ENCODE assay signal across 8 mouse cellular contexts in the genomic region with DNA sequence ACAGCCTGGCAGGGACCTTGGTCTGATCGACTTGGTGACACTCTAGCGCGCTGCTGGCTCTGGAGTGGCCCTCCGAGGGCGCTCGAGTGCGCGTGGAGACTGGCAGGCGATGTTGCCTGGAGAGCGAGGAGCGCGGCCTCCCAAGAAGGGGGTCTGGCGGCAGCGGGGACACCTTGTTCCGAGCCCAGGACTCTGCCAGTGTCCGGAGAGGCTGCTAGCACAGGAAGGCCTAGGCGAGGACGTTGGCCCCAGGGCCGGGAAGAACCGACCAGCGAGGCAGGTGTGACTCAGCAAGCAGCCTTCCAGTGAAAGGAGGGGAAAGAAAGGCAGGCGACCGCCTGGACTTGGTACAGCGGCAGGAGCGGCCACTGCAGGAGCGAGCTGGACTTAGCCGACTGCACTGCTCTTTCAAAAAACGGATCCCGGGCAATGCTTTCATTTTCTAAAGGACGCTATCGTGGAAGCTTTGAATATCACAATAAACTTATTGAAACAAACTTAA. TPM values are rescaled to one million over a fixed set of nuclear protein-coding genes. Genes with fewer than 3 reads are reported as not detected.
DNase-seq lines count a peak whose midpoint lies in the region; ATAC-seq lines count a peak whose summit lies in the region.

No protein-coding gene starts in this region.

- WGBS in intestine, embryonic 16.5 days = under 1% methylated on average over 31 of the region's 31 CpGs

- H3K4me1 ChIP-seq in intestine, embryonic 16.5 days (ENCODE audit: control insufficient read depth, insufficient read depth, low read length) = peaks cover 25% of the 10 kb centered on the region

- intact Hi-C loops in left cerebral cortex, postnatal 36 days (cut with DNase I) = loop anchor here (2.0 to 5.0 kb wide), 5 partner anchors 84 to 244 kb away; no protein-coding TSS in a partner anchor

- peak overlapping the region; percentile 75 for H3K4me3 ChIP-seq in intestine, embryonic 16.5 days (ENCODE audit: low read length)

- no peaks in the 10 kb centered on the region for H3K9me3 ChIP-seq in intestine, embryonic 16.5 days (ENCODE audit: control insufficient read depth, low read length)

- peak overlapping the region; percentile 96 for H3K4me2 ChIP-seq in intestine, embryonic 16.5 days (ENCODE audit: low read depth, low read length)

- no peaks in the 10 kb centered on the region; the same call in 1 of the 2 replicates for H3K27me3 ChIP-seq in intestine, embryonic 16.5 days (replicated peaks; ENCODE audit: control insufficient read depth, insufficient read depth, low read length)

- H3K27ac ChIP-seq in intestine, embryonic 16.5 days (ENCODE audit: low read length) = peak overlapping the region; percentile 92

- no peaks in the 10 kb centered on the region for H3K36me3 ChIP-seq in intestine, embryonic 16.5 days (ENCODE audit: control insufficient read depth, insufficient read depth, low read length)

- DNase-seq in adrenal gland, adult (ENCODE audit: inconsistent age in 2 of 2, low spot score in 1 of 2) = peak; percentile 89 to 94
- peak; percentile 82 for DNase-seq in embryo, embryonic 10.5 days (ENCODE audit: low spot score)
- DNase-seq in gastrocnemius, postnatal 25 days = peak; percentile 84
- DNase-seq in left cerebral cortex, postnatal 36 days (ENCODE audit: low spot score in 2 of 2) = peak; percentile 84 to 86
- DNase-seq in mesoderm, embryonic 11.5 days (ENCODE audit: low read depth, low spot score) = peak; percentile 62
- peak; percentile 74 for DNase-seq in right cerebral cortex, postnatal 4 days
- DNase-seq in urinary bladder, postnatal 4 days (ENCODE audit: low spot score in 2 of 2) = peak; percentile 72 to 74

- peak overlapping the region; percentile 87 for H3K9ac ChIP-seq in intestine, embryonic 16.5 days (ENCODE audit: low read depth, low read length)

- ATAC-seq in intestine, embryonic 16.5 days = peak; percentile 45

RNA-seq across cellular contexts. Expression of a gene that starts 1.6 kb away (rescaled TPM):
- 10 to 100 TPM; 15.3 to 17.4 TPM for total RNA-seq in gastrocnemius, postnatal 25 days (2021)
- polyA plus RNA-seq in intestine, embryonic 16.5 days (2015; fragmentation: Nextera tagmentation; extraction: Ambion mirVana) = 36.4 and 40.8 TPM in 2 replicates
- 10 to 100 TPM; 11.0 to 24.6 TPM for total RNA-seq in left cerebral cortex, postnatal 36 days (2021)

RNA-seq across cellular contexts. Expression of a gene that starts 54.5 kb away (rescaled TPM):
- 100 to 1,000 TPM; 132 to 144 TPM for total RNA-seq in gastrocnemius, postnatal 25 days (2021)
- 5.7 and 5.9 TPM in 2 replicates for polyA plus RNA-seq in intestine, embryonic 16.5 days (2015; fragmentation: Nextera tagmentation; extraction: Ambion mirVana)
- 10 to 100 TPM; 91.0 to 94.2 TPM for total RNA-seq in left cerebral cortex, postnatal 36 days (2021)

Comparison
In these comparisons a context has a peak if more than half of its experiments do, and no peak if none do; other contexts are left out.
1. Peak in every context shown above with its lines: DNase-seq, ATAC-seq, H3K4me3 ChIP-seq and H3K27ac ChIP-seq.